ENCODE assay signal across 15 mouse cellular contexts in the genomic region with DNA sequence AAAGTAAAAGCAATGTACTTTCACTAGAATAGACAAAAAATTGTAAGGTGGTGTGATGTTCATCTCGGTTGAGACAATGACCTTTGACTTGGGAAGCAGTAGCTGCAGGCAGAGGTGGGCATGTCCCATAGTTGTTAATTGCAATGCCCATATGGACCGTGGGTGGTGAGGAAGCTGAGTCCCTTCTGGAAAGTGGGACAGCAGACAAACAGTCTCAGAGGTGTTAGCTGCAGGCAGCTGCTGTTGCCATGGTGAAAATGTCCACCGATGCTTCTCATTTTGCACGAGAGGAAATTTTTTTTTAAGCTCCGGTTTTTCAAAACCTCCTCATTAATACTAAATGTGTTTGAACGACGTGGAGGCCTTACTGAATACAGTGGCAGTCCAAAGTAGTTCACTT. TPM values are rescaled to one million over a fixed set of nuclear protein-coding genes. Genes with fewer than 3 reads are reported as not detected.
DNase-seq lines count a peak whose midpoint lies in the region; ATAC-seq lines count a peak whose summit lies in the region.
"Had no signal": no experiment of that assay in that cellular context is flagged by ENCODE, and none has a peak within 500 bp of the region (broad histone marks: within the 10 kb centered on the region; RNA-seq: fewer than 3 reads in every experiment).

No protein-coding gene starts in this region.

- no peaks in the 10 kb centered on the region for H3K27me3 ChIP-seq in forebrain, embryonic 15.5 days
- no peaks in the 10 kb centered on the region for H3K27me3 ChIP-seq in forebrain, embryonic 13.5 days
- H3K27me3 ChIP-seq in neural tube, embryonic 15.5 days (replicated peaks) = no peaks in the 10 kb centered on the region
- H3K27me3 ChIP-seq: limb, embryonic 13.5 days had no signal

- DNase-seq in right cerebral cortex, adult 18-20 months = peak; percentile 89
- no peak for DNase-seq in right cerebral cortex, postnatal 4 days
- peak; percentile 78 for DNase-seq in left cerebral cortex, postnatal 36 days (ENCODE audit: low spot score in 2 of 2)
- DNase-seq in telencephalon, adult 2 months (ENCODE audit: low read depth, low spot score) = peak; percentile 88
- no peak for DNase-seq in cerebellum, adult 18-20 months
- DNase-seq: adrenal gland, adult 2 months; heart, postnatal 10 days; kidney, postnatal 10 days; liver, postnatal 0 days had no signal

- peaks cover 24% of the 10 kb centered on the region for H3K4me1 ChIP-seq in forebrain, embryonic 15.5 days
- H3K4me1 ChIP-seq in forebrain, embryonic 13.5 days = peaks cover 24% of the 10 kb centered on the region
- H3K4me1 ChIP-seq in neural tube, embryonic 15.5 days = peaks cover 9% of the 10 kb centered on the region

- intact Hi-C loops in left cerebral cortex, postnatal 36 days (cut with DNase I) = no loop called here

- 0 out of 2 replicates have a peak, but pooled peaks cover 2% of the 10 kb centered on the region for H3K9me3 ChIP-seq in forebrain, embryonic 15.5 days
- H3K9me3 ChIP-seq in forebrain, embryonic 13.5 days (replicated peaks) = no peaks in the 10 kb centered on the region
- H3K9me3 ChIP-seq in neural tube, embryonic 15.5 days (replicated peaks) = no peaks in the 10 kb centered on the region

- no peaks in the 10 kb centered on the region for H3K36me3 ChIP-seq in forebrain, embryonic 15.5 days
- no peaks in the 10 kb centered on the region for H3K36me3 ChIP-seq in forebrain, embryonic 13.5 days (ENCODE audit: poor library complexity, severe bottlenecking)
- H3K36me3 ChIP-seq in neural tube, embryonic 15.5 days = no peaks in the 10 kb centered on the region
- H3K36me3 ChIP-seq: limb, embryonic 13.5 days had no signal

- H3K27ac ChIP-seq in forebrain, embryonic 15.5 days (replicated peaks) = peak overlapping the region; percentile 24; the same call in 1 of the 2 replicates
- H3K27ac ChIP-seq in forebrain, embryonic 13.5 days = no peak overlapping the region
- no peak overlapping the region for H3K27ac ChIP-seq in neural tube, embryonic 15.5 days (replicated peaks)
- H3K27ac ChIP-seq: limb, embryonic 13.5 days; macrophage had no signal

- WGBS in forebrain, embryonic 15.5 days = 33% methylated on average over 7 of the region's 7 CpGs
- 56% methylated on average over 7 of the region's 7 CpGs for WGBS in forebrain, embryonic 13.5 days
- WGBS in neural tube, embryonic 15.5 days = 52% methylated on average over 7 of the region's 7 CpGs

- H3K9ac ChIP-seq in forebrain, embryonic 15.5 days (replicated peaks) = no peak overlapping the region
- no peak overlapping the region for H3K9ac ChIP-seq in forebrain, embryonic 13.5 days
- no peak overlapping the region for H3K9ac ChIP-seq in neural tube, embryonic 15.5 days (replicated peaks)
- H3K9ac ChIP-seq: limb, embryonic 13.5 days; liver, postnatal 0 days had no signal

- 0 out of 2 replicates have a peak, but pooled peaks have one; percentile 49 for ATAC-seq in forebrain, embryonic 15.5 days (replicated peaks)
- no peak for ATAC-seq in forebrain, embryonic 13.5 days
- ATAC-seq in neural tube, embryonic 15.5 days (ENCODE audit: low FRiP score) = no peak
- ATAC-seq: liver, postnatal 0 days had no signal

- no peak overlapping the region for H3K4me2 ChIP-seq in forebrain, embryonic 15.5 days (replicated peaks)
- no peak overlapping the region for H3K4me2 ChIP-seq in forebrain, embryonic 13.5 days
- no peak overlapping the region for H3K4me2 ChIP-seq in neural tube, embryonic 15.5 days
- H3K4me2 ChIP-seq: limb, embryonic 13.5 days had no signal

- no peak overlapping the region for H3K4me3 ChIP-seq in forebrain, embryonic 15.5 days
- H3K4me3 ChIP-seq in forebrain, embryonic 13.5 days = no peak overlapping the region
- no peak overlapping the region for H3K4me3 ChIP-seq in neural tube, embryonic 15.5 days (replicated peaks)
- H3K4me3 ChIP-seq: limb, embryonic 13.5 days; myocyte had no signal

RNA-seq across cellular contexts. Expression of a gene that starts 36.5 kb away (rescaled TPM):
- polyA plus RNA-seq in forebrain, embryonic 15.5 days (2015; fragmentation: Nextera tagmentation; extraction: Ambion mirVana) = 76.5 and 83.9 TPM in 2 replicates
- 53.0 and 57.8 TPM in 2 replicates for polyA plus RNA-seq in forebrain, embryonic 13.5 days (2015; fragmentation: Nextera tagmentation; extraction: Ambion mirVana)
- 100 to 1,000 TPM; 443 to 506 TPM for total RNA-seq in left cerebral cortex, postnatal 36 days (2021)
- polyA plus RNA-seq in neural tube, embryonic 15.5 days (2015; fragmentation: Nextera tagmentation; extraction: Ambion mirVana) = 78.7 and 90.3 TPM in 2 replicates
- polyA plus RNA-seq: liver, postnatal 0 days; macrophage had no signal

Comparison
In these comparisons a context has a peak if more than half of its experiments do, and no peak if none do; other contexts are left out.
1. DNase-seq: peak in right cerebral cortex, adult 18-20 months (single experiment), left cerebral cortex, postnatal 36 days (2 of 2) and telencephalon, adult 2 months (single experiment); none in right cerebral cortex, postnatal 4 days (single experiment) and cerebellum, adult 18-20 months (0 of 2).